Mouse (Mus musculus) heart, postnatal 4 days (tissue): Measurements from ENCODE around the gene Gm28635. TPM values are rescaled to one million over a fixed set of nuclear protein-coding genes. Genes with fewer than 3 reads are reported as not detected.

ENCODE experiments used
- DNase-seq: peaks from one replicate; pipeline ENCODE4 v3.0.0; 2021
- total RNA-seq, 2 experiments: library from RNA; stranded (reverse); gene quantifications; 2 replicates each; pipeline ENCODE4 v1.2.3; 2021

Gm28635 gene
- total RNA-seq, 2 experiments from 2014 or later = 15.3 to 22.6 TPM

DNA sequence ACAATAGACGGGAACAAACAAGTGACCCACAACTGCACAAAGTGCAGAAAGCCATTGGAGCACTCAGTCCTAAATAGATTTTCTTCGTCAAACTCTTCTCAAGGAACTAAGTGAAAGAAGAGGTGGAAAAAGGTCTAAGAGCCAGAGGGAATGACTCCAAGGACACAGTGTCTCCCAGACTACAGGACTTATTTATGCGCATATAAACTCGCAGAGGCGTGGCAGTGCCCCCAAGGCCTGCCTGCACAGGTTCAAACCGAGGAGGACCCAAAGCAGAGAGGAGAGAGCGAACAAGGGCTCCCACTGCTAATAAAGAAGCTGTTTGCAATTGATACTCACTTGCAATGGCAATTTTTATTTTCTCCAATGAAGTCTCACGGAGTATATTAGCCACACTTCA is 92.1 kb downstream of the Gm28635 start:
- no peak for DNase-seq

- no peak for DNase-seq
Measured at GRCm38 (mm10) chr2:84582286-84582685, 95.6 kb downstream of the Gm28635 start.

DNA sequence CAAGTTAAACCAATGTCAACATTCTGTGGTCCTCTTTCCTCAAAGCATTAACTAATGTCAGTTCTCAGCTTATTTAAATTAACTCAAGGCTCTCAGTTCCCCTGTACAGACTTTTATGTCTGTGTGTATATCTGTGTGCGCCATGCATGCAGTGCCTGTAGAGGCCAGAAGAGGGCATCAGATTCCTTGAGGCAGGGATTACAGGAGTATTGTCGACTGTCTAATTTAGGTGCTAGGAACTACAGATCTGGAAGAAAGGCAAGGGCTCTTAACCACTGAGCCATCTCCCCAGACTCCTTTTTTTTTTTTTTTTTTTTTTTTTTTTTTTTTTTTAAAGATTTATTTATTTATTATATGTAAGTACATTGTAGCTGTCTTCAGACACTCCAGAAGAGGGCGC is 96.6 kb downstream of the Gm28635 start:
- peak; percentile 29 for DNase-seq

DNA sequence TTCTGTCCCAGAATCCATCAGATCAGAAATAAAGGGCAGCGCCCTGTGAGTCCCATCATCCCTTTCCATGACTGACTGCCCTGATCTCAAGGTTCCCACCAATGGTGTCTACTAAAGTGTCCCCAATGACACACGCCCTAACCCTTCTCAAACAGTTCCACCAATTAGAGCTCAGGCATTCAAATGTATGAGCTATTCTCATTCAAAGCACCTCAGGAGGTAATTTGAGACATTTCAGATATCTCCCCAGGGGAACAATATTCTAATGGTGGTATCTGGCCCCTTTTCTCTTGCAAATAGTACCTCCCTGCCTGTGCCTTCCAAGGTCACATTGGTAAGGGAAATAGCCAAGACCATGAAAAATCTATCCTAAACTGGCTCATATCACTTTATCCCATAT is 98.5 kb downstream of the Gm28635 start:
- DNase-seq = no peak

- DNase-seq = no peak
Measured at GRCm38 (mm10) chr2:84574130-84574529, 103.7 kb downstream of the Gm28635 start.

DNA sequence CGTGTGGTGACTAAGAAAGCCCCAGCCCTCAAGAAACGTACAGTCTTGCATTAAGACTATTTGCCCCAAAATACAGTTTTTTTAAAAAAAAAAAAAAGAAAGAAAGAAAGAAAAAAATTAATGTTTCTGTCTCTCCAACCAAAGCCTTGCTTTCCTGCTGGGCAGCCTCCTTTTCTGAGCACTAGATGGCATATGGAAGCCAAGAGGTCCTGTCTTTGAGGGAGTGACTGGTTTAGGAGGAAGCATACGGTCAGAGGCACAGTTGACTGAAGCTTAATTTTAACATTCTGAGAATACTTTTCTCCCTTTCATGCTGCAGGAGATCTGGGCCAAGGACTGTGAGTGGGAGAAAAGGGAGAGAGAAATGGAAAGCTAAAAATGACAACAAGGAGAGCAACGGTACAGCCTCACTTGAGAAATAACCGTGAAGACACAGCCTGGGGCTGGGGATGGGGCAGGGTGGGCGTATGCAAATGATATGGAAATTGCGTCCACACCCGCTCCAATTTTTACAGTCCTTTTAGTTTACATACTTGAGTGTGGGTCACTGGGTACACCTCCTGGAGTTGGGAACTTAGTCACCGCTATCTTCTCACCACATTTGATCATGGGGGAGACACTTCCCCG is 120.8 kb downstream of the Gm28635 start:
- DNase-seq = peak; percentile 21

Other genes starting within 250 kb of the Gm28635 start
- gene Tfpi, start 201.3 kb downstream of the Gm28635 start, total RNA-seq = 10 to 100 TPM; 62.0 to 64.4 TPM
- gene Ctnnd1, start 27.3 kb downstream of the Gm28635 start, total RNA-seq = 100 to 1,000 TPM; 161 to 162 TPM
- under 1 TPM in 1 of 2 experiments, not detected in 1; 0.11 TPM for gene Btbd18, start 19.0 kb downstream of the Gm28635 start, total RNA-seq
- 100 to 1,000 TPM; 109 to 112 TPM for gene Selenoh, start 7.3 kb downstream of the Gm28635 start, total RNA-seq
- 10 to 100 TPM; 18.9 to 20.2 TPM for gene Med19, start 361 bp upstream of the Gm28635 start, total RNA-seq
- gene Tmx2, start 1.1 kb upstream of the Gm28635 start, total RNA-seq = 100 to 1,000 TPM; 105 to 107 TPM
- gene Zdhhc5, start 37.1 kb upstream of the Gm28635 start, total RNA-seq = 10 to 100 TPM; 73.9 to 74.2 TPM
- 1 to 10 TPM; 7.4 to 7.9 TPM for gene Clp1, start 49.3 kb upstream of the Gm28635 start, total RNA-seq
- under 1 TPM; 0.77 to 0.88 TPM for gene Ypel4, start 56.0 kb upstream of the Gm28635 start, total RNA-seq
- 1 to 10 TPM; 8.6 to 9.4 TPM for gene Gm19426, start 65.6 kb upstream of the Gm28635 start, total RNA-seq
- 10 to 100 TPM; 27.2 to 30.0 TPM for gene Serping1, start 97.4 kb upstream of the Gm28635 start, total RNA-seq
- 10 to 100 TPM; 23.1 to 51.0 TPM for gene Ube2l6, start 120.8 kb upstream of the Gm28635 start, total RNA-seq
- gene Smtnl1, start 144.6 kb upstream of the Gm28635 start, total RNA-seq = under 1 TPM; 0.14 TPM
- gene Timm10, start 149.0 kb upstream of the Gm28635 start, total RNA-seq = 100 to 1,000 TPM; 107 to 126 TPM
- gene Slc43a1, start 160.8 kb upstream of the Gm28635 start, total RNA-seq = 1 to 10 TPM; 2.1 to 2.7 TPM
- 1 to 10 TPM; 3.2 to 4.1 TPM for gene Rtn4rl2, start 208.7 kb upstream of the Gm28635 start, total RNA-seq